Mouse (Mus musculus): ENCODE data around the gene Lamb2. TPM values are rescaled to one million over a fixed set of nuclear protein-coding genes. Genes with fewer than 3 reads are reported as not detected.

Gene Lamb2
- polyA plus RNA-seq, 1 experiment from 2014 or later = 10.9 TPM

GRCm38 (mm10) chr9:108494905-108495304 is 15.4 kb downstream of the Lamb2 start:
- Histone ChIP-seq H3K36me3 (peaks cover 80% of the 10 kb centered on the region), H3K4me2 (no peak overlapping the region), H3K27ac (no peak overlapping the region), H3K27me3 (replicated peaks) (no peaks in the 10 kb centered on the region), H3K9ac (no peak overlapping the region), H3K4me3 (no peak overlapping the region), H3K9me3 (replicated peaks) (no peaks in the 10 kb centered on the region), H3K4me1 (peaks cover 21% of the 10 kb centered on the region)
- 77% methylated on average over 10 of the region's 10 CpGs for WGBS (ENCODE audit: insufficient replicate concordance)
- no peak for ATAC-seq

GRCm38 (mm10) chr9:108499231-108499630 is 19.7 kb downstream of the Lamb2 start:
- 88% methylated on average over 7 of the region's 7 CpGs for WGBS (ENCODE audit: insufficient replicate concordance)
- H3K4me3 ChIP-seq = no peak overlapping the region
- no peak overlapping the region for H3K27ac ChIP-seq
- no peak for ATAC-seq
- no peaks in the 10 kb centered on the region for H3K27me3 ChIP-seq (replicated peaks)
- no peak overlapping the region for H3K9ac ChIP-seq
- H3K4me2 ChIP-seq = no peak overlapping the region
- H3K9me3 ChIP-seq (replicated peaks) = no peaks in the 10 kb centered on the region
- no peaks in the 10 kb centered on the region for H3K4me1 ChIP-seq
- peaks cover 94% of the 10 kb centered on the region for H3K36me3 ChIP-seq

GRCm38 (mm10) chr9:108499943-108500342 is 20.4 kb downstream of the Lamb2 start:
- no peak overlapping the region for H3K27ac ChIP-seq
- no peaks in the 10 kb centered on the region for H3K4me1 ChIP-seq
- H3K4me2 ChIP-seq = no peak overlapping the region
- no peak overlapping the region for H3K9ac ChIP-seq
- H3K4me3 ChIP-seq = no peak overlapping the region
- no peaks in the 10 kb centered on the region for H3K9me3 ChIP-seq (replicated peaks)
- no peaks in the 10 kb centered on the region for H3K27me3 ChIP-seq (replicated peaks)
- ATAC-seq = no peak
- WGBS (ENCODE audit: insufficient replicate concordance) = 96% methylated on average over 15 of the region's 15 CpGs
- peaks cover 86% of the 10 kb centered on the region for H3K36me3 ChIP-seq

- no peak for ATAC-seq
- H3K27ac ChIP-seq = no peak overlapping the region
Measured at GRCm38 (mm10) chr9:108506901-108507300, 27.4 kb downstream of the Lamb2 start.

GRCm38 (mm10) chr9:108507619-108508434 is 28.3 kb downstream of the Lamb2 start, which contains the start of gene Qars:
Gene Qars, plus strand, starts transcription at chr9:108507706.
- peak; percentile 96 for ATAC-seq
- H3K9ac ChIP-seq = peak within 1 kb of the TSS; percentile 82
- H3K9me3 ChIP-seq (replicated peaks) = no peaks in the 10 kb centered on the region
- no peaks in the 10 kb centered on the region for H3K27me3 ChIP-seq (replicated peaks)
- H3K4me2 ChIP-seq = peak within 1 kb of the TSS; percentile 86
- peak within 1 kb of the TSS; percentile 83 for H3K4me3 ChIP-seq
- WGBS (ENCODE audit: insufficient replicate concordance) = under 1% methylated on average over 37 of the region's 37 CpGs
- H3K27ac ChIP-seq = peak within 1 kb of the TSS; percentile 85
- H3K36me3 ChIP-seq = peaks cover 46% of the 10 kb centered on the region
- H3K4me1 ChIP-seq = peaks cover 22% of the 10 kb centered on the region

More at GRCm38 (mm10) chr9:108506901-108507300, 27.4 kb downstream of the Lamb2 start:
- Histone ChIP-seq H3K4me2 (peak overlapping the region; percentile 86), H3K9ac (peak overlapping the region; percentile 82; the same call in 1 of the 2 replicates), H3K36me3 (peaks cover 46% of the 10 kb centered on the region), H3K27me3 (replicated peaks) (no peaks in the 10 kb centered on the region), H3K9me3 (replicated peaks) (no peaks in the 10 kb centered on the region), H3K4me1 (peaks cover 22% of the 10 kb centered on the region), H3K4me3 (peak overlapping the region; percentile 83)
- WGBS (ENCODE audit: insufficient replicate concordance) = 82% methylated on average over 7 of the region's 7 CpGs

GRCm38 (mm10) chr9:108508776-108509175 is 29.2 kb downstream of the Lamb2 start:
- Histone ChIP-seq H3K27me3 (replicated peaks) (no peaks in the 10 kb centered on the region), H3K4me3 (peak overlapping the region; percentile 83), H3K4me2 (peak overlapping the region; percentile 86), H3K9me3 (replicated peaks) (no peaks in the 10 kb centered on the region), H3K27ac (peak overlapping the region; percentile 85), H3K4me1 (peaks cover 26% of the 10 kb centered on the region), H3K36me3 (peaks cover 48% of the 10 kb centered on the region), H3K9ac (peak overlapping the region; percentile 82)
- WGBS (ENCODE audit: insufficient replicate concordance) = 41% methylated on average over 7 of the region's 7 CpGs
- no peak for ATAC-seq

- 2% methylated on average over 55 of the region's 55 CpGs for WGBS (ENCODE audit: insufficient replicate concordance)
- peak; percentile 93 for ATAC-seq
- Histone ChIP-seq H3K27me3 (replicated peaks) (no peaks in the 10 kb centered on the region), H3K27ac (peak within 1 kb of the TSS; percentile 98), H3K36me3 (peaks cover 64% of the 10 kb centered on the region), H3K9ac (peak within 1 kb of the TSS; percentile 94), H3K4me3 (peak within 1 kb of the TSS; percentile 78), H3K4me1 (peaks cover 37% of the 10 kb centered on the region), H3K4me2 (peak within 1 kb of the TSS; percentile 92), H3K9me3 (replicated peaks) (no peaks in the 10 kb centered on the region)
Measured at GRCm38 (mm10) chr9:108516380-108517251, 37.1 kb downstream of the Lamb2 start, which contains the start of gene Qrich1. Gene Qrich1, plus strand, starts transcription at chr9:108516806.

GRCm38 (mm10) chr9:108517253-108517930 is 37.9 kb downstream of the Lamb2 start:
- Histone ChIP-seq H3K9me3 (replicated peaks) (no peaks in the 10 kb centered on the region), H3K4me3 (peak overlapping the region; percentile 78), H3K4me1 (peaks cover 37% of the 10 kb centered on the region), H3K27me3 (replicated peaks) (no peaks in the 10 kb centered on the region), H3K9ac (peak overlapping the region; percentile 94), H3K27ac (peak overlapping the region; percentile 98), H3K36me3 (peaks cover 62% of the 10 kb centered on the region), H3K4me2 (peak overlapping the region; percentile 92)
- WGBS (ENCODE audit: insufficient replicate concordance) = under 1% methylated on average over 68 of the region's 95 CpGs
- peak; percentile 84 for ATAC-seq

- Histone ChIP-seq H3K36me3 (peaks cover 60% of the 10 kb centered on the region), H3K27ac (peak overlapping the region; percentile 98), H3K4me1 (peaks cover 37% of the 10 kb centered on the region), H3K9ac (peak overlapping the region; percentile 94), H3K27me3 (replicated peaks) (no peaks in the 10 kb centered on the region), H3K4me2 (peak overlapping the region; percentile 92), H3K4me3 (peak overlapping the region; percentile 78), H3K9me3 (replicated peaks) (no peaks in the 10 kb centered on the region)
- under 1% methylated on average over 13 of the region's 13 CpGs for WGBS (ENCODE audit: insufficient replicate concordance)
- ATAC-seq = peak; percentile 2; the same call in 1 of the 2 replicates
Measured at GRCm38 (mm10) chr9:108517931-108518332, 38.4 kb downstream of the Lamb2 start.

GRCm38 (mm10) chr9:108521604-108522003 is 42.1 kb downstream of the Lamb2 start:
- H3K4me2 ChIP-seq = no peak overlapping the region
- H3K4me1 ChIP-seq = peaks cover 26% of the 10 kb centered on the region
- H3K4me3 ChIP-seq = no peak overlapping the region
- H3K27ac ChIP-seq = no peak overlapping the region
- no peaks in the 10 kb centered on the region for H3K27me3 ChIP-seq (replicated peaks)
- 64% methylated on average over 2 of the region's 2 CpGs for WGBS (ENCODE audit: insufficient replicate concordance)
- no peak overlapping the region for H3K9ac ChIP-seq
- peaks cover 55% of the 10 kb centered on the region for H3K36me3 ChIP-seq
- no peak for ATAC-seq
- no peaks in the 10 kb centered on the region for H3K9me3 ChIP-seq (replicated peaks)

- peaks cover 68% of the 10 kb centered on the region for H3K36me3 ChIP-seq
- WGBS (ENCODE audit: insufficient replicate concordance) = 90% methylated on average over 4 of the region's 4 CpGs
- peaks cover 26% of the 10 kb centered on the region for H3K4me1 ChIP-seq
- no peak overlapping the region for H3K27ac ChIP-seq
- no peak overlapping the region for H3K4me3 ChIP-seq
- no peak overlapping the region for H3K4me2 ChIP-seq
- ATAC-seq = no peak
- no peak overlapping the region for H3K9ac ChIP-seq
- no peaks in the 10 kb centered on the region for H3K9me3 ChIP-seq (replicated peaks)
- no peaks in the 10 kb centered on the region for H3K27me3 ChIP-seq (replicated peaks)
Measured at GRCm38 (mm10) chr9:108523341-108523740, 43.8 kb downstream of the Lamb2 start.
